In genomic region chr5:21434148-21434929, GRCm38 (mm10) we compare ENCODE assay signal across 10 mouse cellular contexts. TPM values are rescaled to one million over a fixed set of nuclear protein-coding genes. Genes with fewer than 3 reads are reported as not detected.
DNase-seq lines count a peak whose midpoint lies in the region; ATAC-seq and TF ChIP-seq lines count a peak whose summit lies in the region.
"Had no signal": no experiment of that assay in that cellular context is flagged by ENCODE, and none has a peak within 500 bp of the region (broad histone marks: within the 10 kb centered on the region; RNA-seq: fewer than 3 reads in every experiment).

No protein-coding gene starts in this region.

- ATAC-seq in midbrain, embryonic 16.5 days, result peak; percentile 70

- DNase-seq in gastrocnemius, adult 2 months, result no peak
- no peak for DNase-seq in gastrocnemius, postnatal 14 days
- no peak for DNase-seq in midbrain, embryonic 10.5 days (ENCODE audit: low spot score)
- DNase-seq in fibroblast of lung, adult 2 months (ENCODE audit: low read depth), result peak; percentile 16
- peak; percentile 26 for DNase-seq in mesoderm, embryonic 11.5 days (ENCODE audit: low read depth, low spot score)
- DNase-seq in liver, result no peak
- DNase-seq in right cerebral cortex, postnatal 14 days, result no peak

- H3K9ac ChIP-seq in midbrain, embryonic 16.5 days (ENCODE audit: low read depth, low read length), result no peak overlapping the region

- H3K27ac ChIP-seq in gastrocnemius, adult 2 months, result no peak overlapping the region
- H3K27ac ChIP-seq in midbrain, embryonic 16.5 days (ENCODE audit: low read length), result no peak overlapping the region
- H3K27ac ChIP-seq in midbrain, embryonic 10.5 days (replicated peaks), result no peak overlapping the region

- no peak overlapping the region for H3K4me2 ChIP-seq in midbrain, embryonic 16.5 days (ENCODE audit: low read length)

- no peaks in the 10 kb centered on the region for H3K9me3 ChIP-seq in midbrain, embryonic 16.5 days (replicated peaks; ENCODE audit: control insufficient read depth, low read length, poor library complexity, severe bottlenecking)
- H3K9me3 ChIP-seq in midbrain, embryonic 10.5 days (replicated peaks), result no peaks in the 10 kb centered on the region
- H3K9me3 ChIP-seq: G1E had no signal

- H3K4me3 ChIP-seq in gastrocnemius, adult 2 months, result no peak overlapping the region
- H3K4me3 ChIP-seq in midbrain, embryonic 16.5 days (ENCODE audit: low read depth, low read length), result no peak overlapping the region
- H3K4me3 ChIP-seq in midbrain, embryonic 10.5 days, result no peak overlapping the region

- intact Hi-C loops in gastrocnemius, adult 2 months (cut with DNase I), result loop anchor here (1.0 to 5.0 kb wide), 2 partner anchors 153 to 208 kb away; no protein-coding TSS in a partner anchor
- intact Hi-C loops in gastrocnemius, postnatal 14 days (cut with DNase I; ENCODE audit: low total_unique reads), result loop anchor here (5.0 kb wide), 1 partner anchor 153 kb away; no protein-coding TSS in a partner anchor

- no peaks in the 10 kb centered on the region for H3K4me1 ChIP-seq in midbrain, embryonic 16.5 days (ENCODE audit: control insufficient read depth, insufficient read depth, low read length)
- peaks cover 7% of the 10 kb centered on the region for H3K4me1 ChIP-seq in midbrain, embryonic 10.5 days

- 78% methylated on average over 11 of the region's 11 CpGs for WGBS in midbrain, embryonic 16.5 days
- WGBS in midbrain, embryonic 10.5 days, result 85% methylated on average over 11 of the region's 11 CpGs

- H3K36me3 ChIP-seq in midbrain, embryonic 16.5 days (ENCODE audit: control insufficient read depth, insufficient read depth, low read length), result no peaks in the 10 kb centered on the region
- H3K36me3 ChIP-seq in midbrain, embryonic 10.5 days, result no peaks in the 10 kb centered on the region

- peak; percentile 72 for TF ChIP-seq CTCF in gastrocnemius, adult 2 months (IDR thresholded peaks at IDR 0.05)

- H3K27me3 ChIP-seq in midbrain, embryonic 16.5 days (ENCODE audit: control insufficient read depth, insufficient read depth, low read depth, low read length), result no peaks in the 10 kb centered on the region
- no peaks in the 10 kb centered on the region for H3K27me3 ChIP-seq in midbrain, embryonic 10.5 days (ENCODE audit: low read depth, poor library complexity, severe bottlenecking)

RNA-seq across cellular contexts. Expression of gene Fam185a, which starts 9.6 kb away (rescaled TPM):
- 10 to 100 TPM in 1 of 2 experiments, 1 to 10 TPM in 1; 9.4 to 11.0 TPM for total RNA-seq in gastrocnemius, adult 2 months (2021)
- 1 to 10 TPM; 5.9 to 6.5 TPM for total RNA-seq in gastrocnemius, postnatal 14 days (2021)
- polyA plus RNA-seq in midbrain, embryonic 16.5 days (2015; fragmentation: Nextera tagmentation; extraction: Ambion mirVana), result 10.0 and 11.0 TPM in 2 replicates
- 4.9 and 5.8 TPM in 2 replicates for polyA plus RNA-seq in midbrain, embryonic 10.5 days (2016; fragmentation: Nextera tagmentation; extraction: Ambion mirVana)

RNA-seq across cellular contexts. Expression of gene Ccdc146, which starts 9.9 kb away (rescaled TPM):
- total RNA-seq in gastrocnemius, adult 2 months (2021), result 1 to 10 TPM; 3.8 to 4.3 TPM
- total RNA-seq in gastrocnemius, postnatal 14 days (2021), result 1 to 10 TPM; 1.5 to 1.6 TPM
- 0.67 and 0.90 TPM in 2 replicates for polyA plus RNA-seq in midbrain, embryonic 16.5 days (2015; fragmentation: Nextera tagmentation; extraction: Ambion mirVana)
- polyA plus RNA-seq in midbrain, embryonic 10.5 days (2016; fragmentation: Nextera tagmentation; extraction: Ambion mirVana), result 0.12 TPM in 1 of 2 replicates, not detected in the other
- total RNA-seq: hematopoietic stem cell, adult 5-6 weeks had no signal
- polyA plus RNA-seq: G1E had no signal

Comparison
In these comparisons a context has a peak if more than half of its experiments do, and no peak if none do; other contexts are left out.
1. DNase-seq: peak in fibroblast of lung, adult 2 months (single experiment) and mesoderm, embryonic 11.5 days (single experiment); none in gastrocnemius, adult 2 months (single experiment), gastrocnemius, postnatal 14 days (single experiment), midbrain, embryonic 10.5 days (single experiment), liver (single experiment) and right cerebral cortex, postnatal 14 days (single experiment).